Mouse (Mus musculus) gastrocnemius, adult 8-10 months (tissue): ENCODE data around the gene Mpig6b. TPM values are rescaled to one million over a fixed set of nuclear protein-coding genes. Genes with fewer than 3 reads are reported as not detected.

Source experiments
- DNase-seq, 2 experiments: peaks; one replicate each; pipeline ENCODE4 v3.0.0; 2022; ENCODE audit warnings: low spot score in 2 of 2
- total RNA-seq, 4 experiments: library from RNA; stranded (reverse); gene quantifications; 2 replicates each; pipeline ENCODE4 v1.2.4; 2022

The Mpig6b gene
- total RNA-seq = not detected

DNA sequence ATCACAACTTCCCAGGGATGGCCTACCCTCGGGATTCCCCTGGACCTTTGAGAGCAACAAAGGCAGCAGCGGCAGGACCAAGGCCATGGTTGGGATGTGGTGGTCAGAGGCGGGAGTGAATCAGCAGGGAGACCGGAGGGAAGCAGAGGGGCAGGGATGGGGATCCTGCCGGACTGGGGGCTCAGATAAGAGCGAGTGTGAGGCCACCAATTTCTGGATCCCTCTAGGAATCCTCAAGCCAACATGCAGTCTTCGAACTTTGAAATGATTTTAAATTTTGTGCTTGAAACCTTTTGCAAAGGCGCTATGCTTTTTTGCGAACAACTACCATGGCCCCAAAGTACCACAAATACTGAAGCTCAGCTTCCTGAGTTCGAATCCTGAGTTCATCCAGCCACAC, at the start of gene Mpig6b:
Mpig6b (minus strand) TSS at position 101 of the 400 bp plus-strand sequence.
- no peak for DNase-seq

DNA sequence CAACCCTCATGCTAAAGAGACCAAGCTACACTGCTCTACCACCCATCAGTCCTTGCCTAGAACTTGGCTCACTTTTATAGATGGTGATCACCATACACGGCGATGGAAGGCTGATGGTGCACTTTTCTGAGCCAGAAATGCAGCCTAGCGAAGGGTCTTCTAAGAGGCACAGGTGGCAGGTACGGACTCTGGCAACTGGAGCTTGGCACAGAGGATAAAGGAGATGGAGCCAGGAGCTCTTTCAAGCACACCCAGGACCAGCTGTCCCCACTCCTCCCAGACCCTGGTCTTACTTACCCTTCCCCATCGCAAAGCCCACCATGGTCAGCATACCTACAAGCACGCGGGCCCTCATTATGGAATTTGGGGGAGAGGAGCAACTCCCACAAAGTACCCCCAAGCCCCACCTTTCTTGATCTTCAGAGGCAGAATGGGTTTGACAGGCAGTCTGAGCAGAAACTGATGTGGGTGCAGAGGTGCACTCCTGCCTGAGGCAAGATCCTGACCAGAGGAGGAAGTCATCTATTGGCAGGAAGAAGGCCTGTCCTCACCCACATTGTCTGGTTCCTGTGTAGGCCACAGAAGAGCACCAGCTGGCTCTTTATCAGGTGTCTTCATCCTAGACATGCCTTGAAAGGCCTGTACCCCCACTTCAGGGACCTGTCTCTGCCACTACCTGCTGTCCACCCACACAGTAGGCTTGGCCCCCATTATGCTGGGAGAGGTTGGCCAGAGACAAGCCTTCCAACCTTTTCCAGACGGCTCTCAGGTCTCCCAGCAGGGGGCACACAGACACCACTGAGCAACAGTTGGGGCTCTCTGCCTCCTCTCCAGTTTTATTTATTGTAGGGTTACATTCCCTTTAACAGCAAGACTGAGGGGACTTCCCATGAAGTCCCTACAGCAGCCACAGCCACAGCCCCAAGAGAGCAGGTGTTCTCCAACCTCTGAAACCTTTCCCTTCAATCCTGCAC, 49.3 kb upstream of the Mpig6b start, which contains the start of gene Ly6g5b:
Ly6g5b (minus strand) TSS at position 383 of the 974 bp plus-strand sequence.
- no peak for DNase-seq

GRCm38 (mm10) chr17:35111774-35112173, 45.8 kb upstream of the Mpig6b start:
- no peak for DNase-seq

DNA sequence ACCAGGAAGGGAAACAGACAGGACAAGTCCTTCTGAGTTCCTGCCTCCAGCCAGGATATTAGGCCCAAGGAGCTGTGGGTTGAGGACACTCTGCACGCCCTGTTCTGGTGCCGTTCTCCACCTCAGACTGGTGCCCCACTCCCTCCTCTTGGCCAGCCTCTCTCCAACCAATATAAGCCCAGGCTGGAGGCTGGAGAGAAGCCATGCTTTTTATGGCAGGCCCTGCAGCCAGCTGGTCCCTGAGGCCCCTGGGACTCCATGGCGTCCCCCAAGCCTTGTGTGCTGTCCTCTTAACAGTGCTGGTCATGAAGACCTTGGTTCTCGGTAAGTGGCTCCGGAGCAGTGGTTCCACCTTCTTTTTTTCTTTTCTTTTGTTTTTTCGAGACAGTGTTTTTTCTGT, 42.1 kb upstream of the Mpig6b start, which contains the start of gene Ly6g5c:
Ly6g5c (plus strand) TSS at position 183 of the 400 bp plus-strand sequence.
- no peak for DNase-seq

- DNase-seq = no peak
These were observed 40.5 kb upstream of the Mpig6b start for GRCm38 (mm10) chr17:35106522-35106921.

GRCm38 (mm10) chr17:35105740-35106389, 39.9 kb upstream of the Mpig6b start:
- no peak for DNase-seq

DNA sequence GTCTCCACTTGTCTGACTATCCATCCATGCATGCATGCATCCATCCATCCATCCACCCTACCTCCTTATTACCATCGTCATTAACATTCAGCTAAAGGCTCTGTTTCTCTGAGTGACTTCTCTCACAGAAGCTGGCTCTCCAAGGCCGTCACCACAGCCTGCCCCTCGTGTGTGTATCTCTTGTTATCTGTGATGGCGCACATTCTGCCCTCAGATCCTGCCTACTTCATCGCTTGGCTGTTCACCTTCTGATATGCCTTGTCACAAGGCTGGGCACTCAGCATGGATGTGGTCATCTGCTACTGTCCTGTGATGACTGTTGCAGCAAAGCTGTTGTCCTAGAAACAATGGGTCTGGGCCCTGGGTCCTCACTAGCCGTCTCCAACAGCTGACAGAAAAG, 38.8 kb upstream of the Mpig6b start:
- DNase-seq = no peak

- DNase-seq = no peak
These were observed 38.1 kb upstream of the Mpig6b start for GRCm38 (mm10) chr17:35104079-35104478.

DNA sequence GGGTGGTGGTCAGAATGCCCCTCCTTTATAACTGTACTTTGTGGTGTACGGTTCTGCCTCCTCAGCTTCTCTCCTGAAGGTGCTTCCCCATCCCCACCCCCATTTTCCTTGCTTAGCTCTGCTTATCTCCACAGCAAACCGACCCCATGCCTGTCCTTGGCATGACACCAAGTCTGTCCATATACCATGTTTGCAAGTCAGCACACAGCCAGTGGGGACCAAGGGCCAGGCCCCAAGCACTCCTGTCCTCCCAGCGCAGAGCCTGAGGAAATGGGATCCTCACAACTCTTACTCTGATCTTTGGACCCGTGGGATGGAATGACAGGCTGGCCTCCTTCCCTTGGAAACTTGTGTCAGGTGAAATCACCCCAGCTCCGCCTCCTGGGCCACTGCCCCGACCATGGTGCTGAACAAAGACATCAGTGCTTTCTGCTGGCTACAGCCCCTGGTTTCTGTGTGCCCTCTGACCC, 37.3 kb upstream of the Mpig6b start:
- DNase-seq = peak; percentile 17 to 30

DNA sequence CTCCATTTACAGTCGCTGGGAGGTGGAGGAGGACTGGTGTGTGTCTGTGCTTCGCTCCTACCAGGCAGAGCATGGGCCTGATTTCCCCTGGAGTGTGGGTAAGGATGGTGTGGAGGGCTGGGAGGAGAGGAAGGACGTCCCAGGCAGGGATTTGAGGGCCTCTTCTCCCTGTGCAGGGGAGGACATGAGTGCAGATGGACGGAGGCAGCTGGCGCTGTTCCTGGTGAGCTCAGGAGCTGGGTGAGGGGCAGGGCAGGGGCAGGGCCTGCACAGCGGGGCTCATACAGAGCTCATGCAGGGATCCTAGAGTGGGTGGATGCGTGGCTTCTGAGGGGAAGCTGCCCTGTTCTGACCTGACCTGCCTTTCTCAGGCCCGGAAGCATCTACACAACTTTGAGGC, 36.3 kb upstream of the Mpig6b start:
- DNase-seq = no peak

- no peak for DNase-seq
These were observed 35.2 kb upstream of the Mpig6b start for GRCm38 (mm10) chr17:35101161-35101560.

- DNase-seq = no peak
These were observed 34.3 kb upstream of the Mpig6b start for GRCm38 (mm10) chr17:35100196-35100765.

DNA sequence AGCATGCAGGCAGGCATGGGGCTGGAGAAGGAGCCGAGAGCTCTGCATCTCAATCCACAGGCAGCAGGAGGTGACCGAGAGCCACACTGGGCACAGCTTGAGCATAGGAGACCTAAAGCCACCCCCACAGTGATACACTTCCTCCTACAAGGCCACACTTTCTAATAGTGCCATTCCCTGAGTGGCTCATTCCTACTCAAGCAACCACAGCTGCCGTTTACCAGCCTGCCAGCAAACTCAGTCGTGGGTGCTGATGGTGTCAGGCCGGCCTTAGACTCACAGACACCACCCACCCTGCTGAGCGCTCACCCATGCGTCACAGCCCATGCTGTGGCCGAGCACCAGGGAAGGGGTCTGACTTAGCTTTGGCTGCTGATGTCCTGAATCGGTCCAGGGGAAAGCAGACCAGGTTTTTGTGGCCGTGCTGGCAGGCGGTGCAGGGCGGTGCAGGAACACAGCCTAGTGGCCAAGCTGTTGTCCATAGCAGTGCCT, 31.2 kb upstream of the Mpig6b start:
- DNase-seq = no peak

GRCm38 (mm10) chr17:35096597-35096996, 30.6 kb upstream of the Mpig6b start:
- no peak for DNase-seq

GRCm38 (mm10) chr17:35094475-35095365, 28.7 kb upstream of the Mpig6b start:
- DNase-seq = no peak

GRCm38 (mm10) chr17:35092403-35093198, 26.6 kb upstream of the Mpig6b start:
- DNase-seq = no peak

GRCm38 (mm10) chr17:35090166-35090932, 24.4 kb upstream of the Mpig6b start:
- peak; percentile 22 to 37 for DNase-seq

DNA sequence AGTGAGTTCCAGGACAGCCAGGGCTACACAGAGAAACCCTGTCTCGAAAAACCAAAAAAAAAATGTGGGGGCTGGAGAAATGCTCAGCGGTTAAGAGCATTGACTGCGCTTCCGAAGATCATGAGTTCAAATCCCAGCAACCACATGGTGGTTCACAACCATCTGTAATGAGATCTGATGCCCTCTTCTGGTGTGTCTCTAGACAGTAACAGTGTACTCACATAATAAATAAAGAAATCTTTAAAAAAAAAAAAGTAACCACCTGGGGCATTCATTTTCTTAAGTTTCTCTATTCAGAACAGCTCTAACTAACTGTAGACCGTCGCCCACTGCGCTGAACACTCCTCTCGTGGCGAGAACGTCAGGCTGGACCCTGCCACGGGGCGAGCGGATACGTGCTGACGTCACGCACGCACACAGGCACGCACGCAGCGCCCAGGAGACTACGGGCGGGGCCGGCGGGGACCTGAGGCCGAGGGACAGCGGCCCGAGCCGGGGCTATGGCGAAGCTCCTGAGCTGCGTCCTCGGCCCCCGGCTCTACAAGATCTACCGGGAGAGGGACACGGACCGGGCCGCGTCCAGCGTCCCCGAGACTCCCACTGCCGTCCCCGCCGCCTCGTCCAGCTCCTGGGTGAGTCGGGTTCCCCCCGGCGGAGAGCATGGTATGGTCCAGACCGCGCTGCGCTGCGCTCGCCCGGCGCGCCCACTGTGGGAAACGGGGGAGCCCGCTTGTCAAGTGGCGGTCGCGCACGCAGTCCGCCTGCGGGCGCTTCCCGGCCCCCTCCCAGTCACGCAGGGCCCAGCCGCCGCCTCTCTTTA, 23.1 kb upstream of the Mpig6b start, which contains the start of gene Abhd16a:
Abhd16a (plus strand) TSS at position 439 of the 820 bp plus-strand sequence.
- peak; percentile 93 to 94 for DNase-seq
